Mouse (Mus musculus): Measurements from ENCODE around the gene Ak1.

DNA sequence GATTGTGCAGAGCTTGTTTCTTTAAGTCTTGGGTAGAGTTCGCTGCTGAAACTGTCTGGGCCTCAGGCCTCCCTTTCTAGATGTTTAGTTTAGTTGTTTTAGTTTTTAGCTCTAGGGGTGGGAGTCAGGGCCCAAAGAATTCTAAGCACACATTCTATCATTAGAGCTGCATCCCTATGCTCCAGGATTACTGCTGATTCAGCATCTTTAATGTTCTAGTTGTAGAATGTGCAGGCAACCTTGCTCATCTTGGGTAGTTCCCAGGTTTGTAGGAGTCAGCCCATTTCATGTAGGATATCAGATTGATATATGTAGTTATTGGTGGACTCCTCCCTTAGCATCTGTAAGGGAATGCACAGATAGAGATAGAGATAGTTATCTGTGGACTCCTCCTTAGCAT, 4.4 kb upstream of the Ak1 start:
- no peak for TF ChIP-seq CHD2 (IDR thresholded peaks at IDR 0.05; ENCODE audit: low read depth, low read length)
- peak; percentile 93 for TF ChIP-seq MAFK (IDR thresholded peaks at IDR 0.05; ENCODE audit: insufficient read depth, low read depth, low read length)
- no peak for TF ChIP-seq ZC3H11A (IDR thresholded peaks at IDR 0.05; ENCODE audit: borderline replicate concordance, low read depth, low read length)

Measured in ES-E14 (cell line).